Mouse (Mus musculus): ENCODE data around the gene Rnf145.

- TF ChIP-seq CTCF (IDR thresholded peaks at IDR 0.05; ENCODE audit: low read depth, low read length), result no peak
- TF ChIP-seq POLR2A (IDR thresholded peaks at IDR 0.05; ENCODE audit: borderline replicate concordance, low read depth, low read length), result no peak
Measured at GRCm38 (mm10) chr11:44577911-44578310, 59.1 kb downstream of the Rnf145 start.
